Mouse (Mus musculus): Measurements from ENCODE around the gene Nudt9.

- TF ChIP-seq CTCF (IDR thresholded peaks at IDR 0.05; ENCODE audit: control insufficient read depth, insufficient read depth, insufficient read length) (no peak), CEBPB (IDR thresholded peaks at IDR 0.05; ENCODE audit: low read depth) (no peak), FOSL1 (IDR thresholded peaks at IDR 0.05; ENCODE audit: insufficient read depth, low read length, poor library complexity, severe bottlenecking) (peak; percentile 6), MAX (IDR thresholded peaks at IDR 0.05) (no peak), MYOD1 (IDR thresholded peaks at IDR 0.05; ENCODE audit: control insufficient read depth, insufficient read length, low read depth) (no peak)
Observed at GRCm38 (mm10) chr5:104080736-104081135, 34.6 kb downstream of the Nudt9 start.

Data from C2C12 (cell line).